Mouse (Mus musculus) neural tube, embryonic 12.5 days (tissue): ENCODE measurements around the gene Mien1. TPM values are rescaled to one million over a fixed set of nuclear protein-coding genes. Genes with fewer than 3 reads are reported as not detected.
A peak's percentile ranks its signal among the peaks of the same experiment; 100 is the strongest.

Experiments
- ATAC-seq: fragments of 200-750 bp; cut with Nextera tagmentation; 2 replicates; pipeline ENCODE4 v1.8.0; 2017; ENCODE audit warnings: low read depth, mild to moderate bottlenecking, moderate TSS enrichment, moderate library complexity; ENCODE audit not compliant: low FRiP score
- H3K27ac ChIP-seq: fragments of 300-500 bp; sonication (generic); 2 replicates; pipeline ENCODE4 v1.5.1; 2016
- H3K27me3 ChIP-seq: fragments of 300-500 bp; sonication (generic); replicated peaks from 2 replicates; pipeline ENCODE4 v1.6.1; 2016; ENCODE audit warnings: mild to moderate bottlenecking
- H3K36me3 ChIP-seq: fragments of 300-500 bp; sonication (generic); 2 replicates; pipeline ENCODE4 v1.6.1; 2016; ENCODE audit warnings: mild to moderate bottlenecking
- H3K4me1 ChIP-seq: fragments of 300-500 bp; sonication (generic); 2 replicates; pipeline ENCODE4 v1.6.1; 2016
- H3K4me2 ChIP-seq: fragments of 300-500 bp; sonication (generic); replicated peaks from 2 replicates; pipeline ENCODE4 v1.6.1; 2016; ENCODE audit warnings: mild to moderate bottlenecking
- H3K4me3 ChIP-seq: fragments of 300-500 bp; sonication (generic); 2 replicates; pipeline ENCODE4 v1.5.1; 2016
- H3K9ac ChIP-seq: fragments of 300-500 bp; sonication (generic); 2 replicates; pipeline ENCODE4 v1.6.1; 2016; ENCODE audit warnings: mild to moderate bottlenecking
- H3K9me3 ChIP-seq: fragments of 300-500 bp; sonication (generic); 2 replicates; pipeline ENCODE4 v1.6.1; 2016; ENCODE audit warnings: mild to moderate bottlenecking
- WGBS: fragments of 180-500 bp; shearing (Covaris S2); methylation state at CpG from one replicate; pipeline ENCODE4 v1.1.7; 2016; 5-methylcytosine and 5-hydroxymethylcytosine counted together
- polyA plus RNA-seq: library from polyadenylated mRNA; unstranded; fragments of >200 nt; fragmentation: Nextera tagmentation; extraction: Ambion mirVana; gene quantifications from 2 replicates; pipeline ENCODE4 v1.2.1, GENCODE M21; 2016

Gene Mien1
- polyA plus RNA-seq, 1 experiment from 2014 or later, result 196 TPM

DNA sequence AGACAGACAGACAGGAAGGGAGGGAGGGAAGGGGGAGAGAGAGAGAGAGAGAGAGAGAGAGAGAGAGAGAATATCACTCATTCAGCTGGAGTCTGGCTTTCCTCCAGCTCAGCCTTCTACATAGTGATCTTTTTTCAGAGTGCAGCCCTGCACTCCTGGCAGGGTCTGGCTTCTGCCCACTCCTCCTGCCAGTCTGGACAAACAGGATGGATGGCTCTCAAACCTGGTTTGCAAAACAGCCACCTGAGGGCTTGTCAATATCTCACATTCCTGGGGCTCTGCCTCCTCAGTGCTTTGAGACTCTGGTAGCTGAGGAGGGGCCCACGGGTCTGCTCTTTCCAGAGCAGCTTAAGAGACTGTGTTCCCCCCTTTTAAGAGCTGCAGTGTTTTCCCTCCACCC is 6.4 kb upstream of the Mien1 start:
- H3K9ac ChIP-seq, result no peak overlapping the region
- H3K27me3 ChIP-seq, result peaks cover 35% of the 10 kb centered on the region
- no peak overlapping the region for H3K27ac ChIP-seq
- H3K36me3 ChIP-seq, result no peaks in the 10 kb centered on the region
- H3K4me1 ChIP-seq, result peaks cover 3% of the 10 kb centered on the region; the same call in 1 of the 2 replicates
- WGBS, result 45% methylated on average over 1 of the region's 1 CpGs
- no peak for ATAC-seq
- H3K4me3 ChIP-seq, result no peak overlapping the region
- peaks cover 3% of the 10 kb centered on the region; the same call in 1 of the 2 replicates for H3K9me3 ChIP-seq
- H3K4me2 ChIP-seq, result no peak overlapping the region

DNA sequence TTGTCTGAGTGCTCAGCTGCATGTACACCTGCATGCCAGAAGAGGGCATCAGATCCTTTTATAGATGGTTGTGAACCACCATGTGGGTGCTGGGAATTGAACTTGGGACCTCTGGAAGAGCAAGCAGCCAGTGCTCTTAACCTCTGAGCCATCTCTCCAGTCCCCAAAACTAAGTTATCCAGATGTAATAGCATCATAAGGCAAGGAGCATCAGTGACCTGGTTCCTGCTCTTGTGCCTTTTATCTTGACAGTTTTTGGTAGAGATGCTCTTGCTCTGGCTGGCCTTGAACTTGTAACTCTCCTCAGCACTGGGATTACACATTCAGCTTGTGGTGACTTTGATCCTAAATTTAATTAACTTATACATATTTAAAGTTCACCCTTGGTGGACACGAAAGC is 4.9 kb upstream of the Mien1 start:
- Histone ChIP-seq H3K27me3 (peaks cover 34% of the 10 kb centered on the region), H3K9ac (no peak overlapping the region), H3K9me3 (peaks cover 3% of the 10 kb centered on the region; the same call in 1 of the 2 replicates), H3K36me3 (no peaks in the 10 kb centered on the region), H3K4me3 (no peak overlapping the region), H3K27ac (no peak overlapping the region), H3K4me2 (no peak overlapping the region), H3K4me1 (peaks cover 3% of the 10 kb centered on the region; the same call in 1 of the 2 replicates)
- ATAC-seq, result no peak
- 95% methylated on average over 1 of the region's 1 CpGs for WGBS

DNA sequence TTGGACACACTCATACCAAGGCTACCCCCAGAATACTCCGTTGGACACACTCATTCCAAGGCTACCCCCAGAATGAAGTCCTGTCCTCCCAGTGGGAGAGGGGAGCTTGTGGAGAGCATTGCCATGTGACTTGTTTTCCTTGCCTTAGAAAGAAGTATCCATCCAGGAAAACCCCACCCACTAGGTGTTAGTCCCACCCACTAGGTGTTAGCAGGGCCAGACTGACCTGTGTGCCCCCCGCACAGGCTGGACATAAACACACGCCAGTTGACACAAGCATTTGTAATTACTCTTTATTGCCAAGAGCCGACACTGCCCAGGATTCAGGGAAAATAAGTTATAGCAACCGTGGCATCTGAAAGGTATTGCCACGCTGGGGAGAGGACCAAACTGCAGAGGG is 1.4 kb downstream of the Mien1 start:
- Histone ChIP-seq H3K9me3 (no peaks in the 10 kb centered on the region), H3K9ac (no peak overlapping the region), H3K4me1 (peaks cover 10% of the 10 kb centered on the region), H3K4me3 (no peak overlapping the region), H3K27me3 (no peaks in the 10 kb centered on the region), H3K27ac (no peak overlapping the region), H3K36me3 (peaks cover 33% of the 10 kb centered on the region), H3K4me2 (peak overlapping the region; percentile 87; the same call in 1 of the 2 replicates)
- no peak for ATAC-seq
- 80% methylated on average over 6 of the region's 6 CpGs for WGBS

DNA sequence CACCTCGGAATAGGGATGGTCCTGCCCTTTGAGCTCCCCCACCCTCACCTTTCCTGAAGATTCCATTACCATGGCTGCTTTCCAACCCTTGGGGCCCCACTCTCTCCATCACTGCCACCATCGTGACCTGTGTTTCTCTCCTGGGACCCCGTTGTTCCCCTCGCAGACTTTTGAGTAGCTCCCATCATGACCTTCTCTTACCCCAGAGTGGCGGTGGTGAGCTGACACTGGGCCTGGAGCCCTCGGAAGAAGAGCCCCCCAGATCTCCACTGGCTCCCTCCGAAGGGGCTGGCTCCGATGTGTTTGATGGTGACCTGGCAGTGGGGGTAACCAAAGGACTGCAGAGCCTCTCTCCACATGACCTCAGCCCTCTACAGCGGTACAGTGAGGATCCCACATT is 3.1 kb downstream of the Mien1 start:
- no peak overlapping the region for H3K4me2 ChIP-seq
- ATAC-seq, result no peak
- no peak overlapping the region for H3K9ac ChIP-seq
- H3K27ac ChIP-seq, result no peak overlapping the region
- no peaks in the 10 kb centered on the region for H3K27me3 ChIP-seq
- no peak overlapping the region for H3K4me3 ChIP-seq
- peaks cover 10% of the 10 kb centered on the region for H3K4me1 ChIP-seq
- peaks cover 33% of the 10 kb centered on the region for H3K36me3 ChIP-seq
- WGBS, result 90% methylated on average over 9 of the region's 9 CpGs
- H3K9me3 ChIP-seq, result no peaks in the 10 kb centered on the region

DNA sequence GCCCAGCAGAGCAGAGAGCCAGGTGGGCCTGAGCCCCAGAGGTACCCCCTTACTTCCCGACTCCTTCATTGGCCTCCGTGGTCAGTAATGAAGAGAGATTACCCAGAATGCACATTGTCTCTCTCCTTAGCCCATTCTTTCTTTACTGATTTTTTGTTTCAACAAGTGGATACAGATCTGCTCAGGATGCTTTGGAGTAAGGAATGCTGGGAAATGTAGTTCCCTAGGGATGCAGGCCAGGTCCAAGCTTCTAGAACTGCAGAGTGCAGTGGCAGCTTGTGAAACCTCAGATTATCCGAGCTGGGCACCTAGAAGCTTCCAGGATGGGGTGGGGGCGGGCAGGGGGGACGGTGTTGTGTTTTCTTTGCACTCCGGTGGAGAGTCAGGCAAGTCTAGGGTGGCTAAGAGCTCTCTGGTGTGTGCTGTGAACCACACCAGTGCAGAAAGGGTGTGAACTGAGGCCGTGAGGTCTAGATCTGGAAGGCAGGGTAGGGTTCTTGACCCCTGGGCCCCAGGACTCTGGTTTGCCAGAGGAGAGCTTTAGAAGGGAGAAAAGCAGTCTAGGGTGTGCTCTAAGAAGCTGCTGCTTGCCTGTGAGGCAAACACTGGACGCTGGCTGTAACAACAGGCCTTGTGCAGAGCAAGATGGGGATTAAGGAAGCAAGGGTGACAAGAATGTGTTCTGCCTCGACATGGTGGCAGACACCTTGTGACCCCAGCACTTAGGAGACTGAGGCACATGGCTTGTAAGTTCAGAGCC is 6.9 kb downstream of the Mien1 start:
- no peak for ATAC-seq
- Histone ChIP-seq H3K4me1 (no peaks in the 10 kb centered on the region), H3K27ac (no peak overlapping the region), H3K9me3 (no peaks in the 10 kb centered on the region), H3K4me2 (no peak overlapping the region), H3K36me3 (peaks cover 39% of the 10 kb centered on the region), H3K4me3 (no peak overlapping the region), H3K9ac (no peak overlapping the region), H3K27me3 (no peaks in the 10 kb centered on the region)
- 85% methylated on average over 9 of the region's 9 CpGs for WGBS

DNA sequence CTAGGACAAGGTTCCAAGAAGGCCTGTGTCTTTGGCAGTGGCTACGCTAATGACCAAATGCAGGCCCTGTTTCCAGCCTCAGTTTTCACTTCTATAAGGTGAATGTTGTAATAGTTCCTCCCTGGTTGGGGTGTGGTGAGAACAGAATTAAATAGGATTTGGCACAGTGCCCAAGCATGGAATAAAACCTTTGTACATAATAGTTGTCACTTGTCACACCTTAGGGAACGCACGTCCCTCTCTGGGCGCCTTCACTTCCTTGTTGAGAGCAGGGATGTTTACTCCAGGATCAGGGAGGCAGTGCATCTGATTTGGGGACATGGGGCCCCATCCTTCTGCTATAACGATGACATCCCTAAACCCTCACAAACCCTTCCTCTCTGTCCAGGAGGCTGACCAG is 10.4 kb downstream of the Mien1 start:
- WGBS, result 93% methylated on average over 5 of the region's 5 CpGs
- peaks cover 18% of the 10 kb centered on the region for H3K36me3 ChIP-seq
- ATAC-seq, result no peak

DNA sequence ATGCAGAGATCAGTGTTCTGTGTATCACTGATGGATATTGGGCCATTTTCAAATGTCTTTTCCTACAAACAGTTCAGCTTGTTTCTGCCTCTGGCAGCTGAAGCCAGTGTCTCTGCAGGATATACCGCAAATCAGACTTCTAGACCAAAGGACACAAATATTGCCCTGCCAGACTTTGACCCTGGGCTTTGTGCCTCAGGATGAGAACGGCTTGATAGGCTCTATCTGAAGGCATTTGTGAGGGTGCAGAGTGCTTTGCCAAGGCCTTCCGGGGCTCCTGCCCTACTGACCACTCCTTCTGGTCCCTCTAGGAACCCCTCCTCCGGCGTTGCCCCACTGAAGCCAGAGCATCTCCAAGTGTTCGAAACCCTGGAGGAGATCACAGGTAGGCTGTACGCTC is 12.2 kb downstream of the Mien1 start:
- no peaks in the 10 kb centered on the region for H3K9me3 ChIP-seq
- no peak overlapping the region for H3K4me2 ChIP-seq
- H3K4me1 ChIP-seq, result no peaks in the 10 kb centered on the region
- H3K36me3 ChIP-seq, result 0 out of 2 replicates have a peak, but pooled peaks cover 11% of the 10 kb centered on the region
- no peaks in the 10 kb centered on the region for H3K27me3 ChIP-seq
- no peak overlapping the region for H3K9ac ChIP-seq
- H3K4me3 ChIP-seq, result no peak overlapping the region
- WGBS, result 95% methylated on average over 7 of the region's 7 CpGs
- no peak overlapping the region for H3K27ac ChIP-seq
- ATAC-seq, result no peak

More for the DNA sequence above, 10.4 kb downstream of the Mien1 start:
- Histone ChIP-seq H3K9me3 (no peaks in the 10 kb centered on the region), H3K27me3 (no peaks in the 10 kb centered on the region), H3K4me1 (no peaks in the 10 kb centered on the region), H3K4me2 (no peak overlapping the region), H3K4me3 (no peak overlapping the region), H3K9ac (no peak overlapping the region), H3K27ac (no peak overlapping the region)

DNA sequence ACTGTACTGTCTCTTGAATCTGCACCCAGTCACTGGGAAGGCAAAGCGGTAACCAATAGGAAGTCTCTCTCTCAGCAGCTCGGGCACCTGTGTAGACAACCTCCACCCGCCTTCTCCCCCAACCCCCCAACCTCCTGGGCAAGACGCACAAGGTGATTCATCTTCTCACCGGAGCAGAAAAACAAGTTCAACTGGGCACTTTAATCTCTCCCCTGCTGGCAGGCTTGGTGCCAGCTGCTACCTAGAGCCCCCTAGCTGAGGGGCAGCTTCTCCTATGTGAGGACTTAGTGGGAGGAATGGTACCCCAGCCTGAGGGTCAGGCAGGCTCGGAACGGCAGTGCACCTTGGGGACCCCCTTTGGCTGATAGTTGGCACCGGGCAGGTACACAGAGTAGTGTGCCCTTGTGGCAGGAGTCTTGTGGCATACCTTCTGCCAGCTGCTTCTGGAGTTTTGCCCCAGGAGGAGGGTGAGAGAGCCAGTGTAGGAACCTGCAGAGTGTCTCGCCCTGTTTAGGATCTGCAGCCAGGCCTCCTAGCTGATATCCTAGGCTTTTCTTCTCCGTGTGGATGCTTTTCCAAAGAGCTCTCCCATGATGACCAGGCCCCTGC is 19.7 kb downstream of the Mien1 start:
- WGBS, result 82% methylated on average over 10 of the region's 10 CpGs
- H3K4me3 ChIP-seq, result no peak overlapping the region
- H3K36me3 ChIP-seq, result peaks cover 5% of the 10 kb centered on the region; the same call in 1 of the 2 replicates
- H3K27ac ChIP-seq, result no peak overlapping the region
- ATAC-seq, result no peak
- H3K9me3 ChIP-seq, result no peaks in the 10 kb centered on the region
- H3K9ac ChIP-seq, result no peak overlapping the region
- H3K27me3 ChIP-seq, result no peaks in the 10 kb centered on the region; the same call in 1 of the 2 replicates
- peaks cover 5% of the 10 kb centered on the region for H3K4me1 ChIP-seq
- no peak overlapping the region for H3K4me2 ChIP-seq

DNA sequence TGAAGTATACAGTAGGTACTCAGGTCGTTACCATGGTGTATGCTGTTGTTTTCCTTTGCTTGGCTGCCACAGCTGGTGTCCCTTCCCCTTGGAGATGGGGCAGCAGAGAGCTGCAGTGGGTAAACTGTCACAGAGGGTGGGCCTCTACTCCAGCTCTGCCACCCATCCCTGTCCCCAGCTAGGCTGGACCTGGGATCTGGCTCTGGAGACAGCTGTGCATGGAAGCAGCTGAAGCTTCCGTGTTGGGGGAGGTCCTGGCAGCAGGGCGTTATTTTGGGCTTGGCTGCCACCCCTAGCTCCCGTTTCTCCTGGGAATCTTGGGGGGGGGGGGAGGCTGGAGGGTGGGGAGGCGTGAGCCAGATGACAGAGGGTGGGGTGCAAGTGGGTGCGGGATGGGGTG is 20.5 kb downstream of the Mien1 start:
- no peak for ATAC-seq

DNA sequence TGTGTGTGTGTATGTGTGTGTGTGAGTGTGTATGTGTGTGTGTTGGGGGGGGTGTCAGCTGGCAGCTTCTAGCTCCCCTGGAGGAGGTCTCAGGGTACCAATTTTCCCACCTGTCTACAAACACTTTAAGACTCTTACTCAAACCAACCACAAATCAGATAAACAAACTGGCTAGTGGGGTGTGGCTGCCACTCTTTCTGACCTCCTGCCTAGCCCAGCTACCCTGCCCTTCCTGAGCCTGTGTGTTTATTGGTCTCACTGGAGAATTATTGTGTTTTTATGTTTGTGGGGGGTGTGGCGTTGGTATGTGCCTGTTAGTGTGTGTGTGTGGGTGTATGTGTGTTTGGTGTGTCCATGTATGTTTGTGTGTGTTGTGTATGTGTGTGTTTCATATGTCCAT is 21.7 kb downstream of the Mien1 start:
- Histone ChIP-seq H3K27me3 (peaks cover 9% of the 10 kb centered on the region; the same call in 1 of the 2 replicates), H3K9ac (no peak overlapping the region), H3K4me2 (no peak overlapping the region), H3K4me1 (peaks cover 23% of the 10 kb centered on the region), H3K36me3 (peaks cover 5% of the 10 kb centered on the region; the same call in 1 of the 2 replicates), H3K4me3 (no peak overlapping the region), H3K27ac (no peak overlapping the region), H3K9me3 (no peaks in the 10 kb centered on the region)
- no peak for ATAC-seq
- WGBS, result 90% methylated on average over 1 of the region's 1 CpGs

More for the DNA sequence above, 20.5 kb downstream of the Mien1 start:
- Histone ChIP-seq H3K9ac (no peak overlapping the region), H3K4me3 (no peak overlapping the region), H3K27ac (no peak overlapping the region), H3K27me3 (no peaks in the 10 kb centered on the region; the same call in 1 of the 2 replicates), H3K4me1 (peaks cover 12% of the 10 kb centered on the region), H3K4me2 (no peak overlapping the region), H3K36me3 (peaks cover 5% of the 10 kb centered on the region; the same call in 1 of the 2 replicates), H3K9me3 (no peaks in the 10 kb centered on the region)
- 75% methylated on average over 6 of the region's 6 CpGs for WGBS

DNA sequence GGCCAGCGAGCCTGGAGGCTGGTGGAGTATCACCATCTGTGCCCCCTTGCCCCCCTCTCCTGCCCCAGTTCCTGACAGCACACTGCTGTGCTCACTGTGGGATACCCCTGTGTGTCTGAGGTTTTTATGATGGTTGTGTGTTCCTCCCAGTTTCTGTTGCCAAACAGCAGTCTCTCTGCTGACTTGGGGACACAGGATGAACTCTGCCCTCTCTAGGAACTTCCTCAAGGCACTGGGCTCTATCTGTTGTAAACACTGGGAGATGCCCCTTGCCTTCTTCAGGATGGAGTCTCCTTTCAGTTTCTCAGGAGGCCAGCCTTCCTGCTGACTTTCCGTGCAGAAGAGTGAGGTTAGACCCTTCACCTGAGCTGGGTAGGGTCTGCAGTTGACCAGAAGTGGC is 24.6 kb downstream of the Mien1 start:
- H3K27ac ChIP-seq, result no peak overlapping the region
- H3K4me3 ChIP-seq, result no peak overlapping the region
- H3K9ac ChIP-seq, result no peak overlapping the region
- H3K36me3 ChIP-seq, result no peaks in the 10 kb centered on the region
- no peak for ATAC-seq
- peaks cover 18% of the 10 kb centered on the region for H3K27me3 ChIP-seq
- peak overlapping the region; percentile 99 for H3K4me2 ChIP-seq
- 10% methylated on average over 2 of the region's 2 CpGs for WGBS
- peaks cover 30% of the 10 kb centered on the region for H3K4me1 ChIP-seq
- no peaks in the 10 kb centered on the region for H3K9me3 ChIP-seq

DNA sequence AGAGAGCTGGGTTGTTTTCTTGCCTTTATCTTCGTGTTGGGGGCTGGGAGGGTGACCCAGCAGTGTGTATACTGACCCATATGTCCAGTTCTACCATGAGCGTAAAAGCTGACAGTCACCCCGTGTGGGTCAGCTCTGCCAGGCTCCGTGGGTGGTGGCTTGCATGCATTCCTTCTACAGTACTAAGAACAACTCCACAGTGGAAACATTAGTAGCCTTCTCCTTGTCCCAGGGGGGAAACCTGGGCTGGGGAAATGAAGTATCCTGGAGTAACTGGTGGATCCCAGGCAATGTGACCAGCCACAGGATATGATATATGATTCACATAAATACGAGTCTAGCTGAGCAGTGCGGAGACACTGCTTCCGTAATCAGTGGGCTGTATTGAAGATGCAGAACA is 25.1 kb downstream of the Mien1 start:
- no peak overlapping the region for H3K27ac ChIP-seq
- 0 out of 2 replicates have a peak overlapping the region, but pooled peaks have one; percentile 84 for H3K9ac ChIP-seq
- peaks cover 18% of the 10 kb centered on the region for H3K27me3 ChIP-seq
- no peaks in the 10 kb centered on the region for H3K36me3 ChIP-seq
- H3K9me3 ChIP-seq, result no peaks in the 10 kb centered on the region
- H3K4me1 ChIP-seq, result peaks cover 35% of the 10 kb centered on the region
- peak overlapping the region; percentile 99 for H3K4me2 ChIP-seq
- ATAC-seq, result no peak
- 14% methylated on average over 7 of the region's 7 CpGs for WGBS
- H3K4me3 ChIP-seq, result peak overlapping the region; percentile 72
